Mouse (Mus musculus) T-helper 17 cell (primary cell): ENCODE measurements at regions not wholly inside any gene's neighbourhood (a gene's known extent, or its start where the extent isn't known, plus 50 kb on each side); places are given as distances from the start of the nearest gene placed in this dataset.

Experiments
- in situ Hi-C, 2 experiments: fragments of 300-600 bp; cut with MboI, MseI; formaldehyde crosslinking; loops; 1 replicate in 1 of 2; 2 replicates in 1 of 2; pipeline ENCODE4 v1.15.1; 2025; ENCODE audit warnings: high pct_unique_total_duplicates in 2 of 2

- in situ Hi-C loops, result no loop called here
These were observed 489.8 kb downstream of the Ccdc50 start for GRCm38 (mm10) chr16:27878499-27878898.

- in situ Hi-C loops, result no loop called here
These were observed 490.3 kb downstream of the Ccdc50 start for GRCm38 (mm10) chr16:27878950-27879349.

GRCm38 (mm10) chr16:27884363-27884762 lies 495.7 kb downstream of the Ccdc50 start:
- in situ Hi-C loops, result no loop called here

GRCm38 (mm10) chr16:27906036-27906435 lies 517.4 kb downstream of the Ccdc50 start:
- in situ Hi-C loops, result no loop called here

- in situ Hi-C loops, result no loop called here
These were observed 526.8 kb downstream of the Ccdc50 start for GRCm38 (mm10) chr16:27915422-27915821.

- in situ Hi-C loops, result no loop called here
These were observed 537.1 kb downstream of the Ccdc50 start for GRCm38 (mm10) chr16:27925528-27926360.

GRCm38 (mm10) chr16:27926361-27926651 lies 537.6 kb downstream of the Ccdc50 start:
- in situ Hi-C loops, result no loop called here

GRCm38 (mm10) chr16:27949291-27949690 lies 560.6 kb downstream of the Ccdc50 start:
- in situ Hi-C loops, result loop anchor here in 1 of 2 experiments (10.0 kb wide), 1 partner anchor 384 kb away; no protein-coding TSS in a partner anchor

GRCm38 (mm10) chr16:27949811-27950210 lies 561.1 kb downstream of the Ccdc50 start:
- in situ Hi-C loops, result loop anchor here in 1 of 2 experiments (10.0 kb wide), 1 partner anchor 385 kb away; no protein-coding TSS in a partner anchor

GRCm38 (mm10) chr16:27962811-27963210 lies 574.1 kb downstream of the Ccdc50 start:
- in situ Hi-C loops, result no loop called here

- in situ Hi-C loops, result no loop called here
These were observed 590.2 kb downstream of the Ccdc50 start for GRCm38 (mm10) chr16:27978730-27979440.

- in situ Hi-C loops, result no loop called here
These were observed 626.7 kb downstream of the Ccdc50 start for GRCm38 (mm10) chr16:28015276-28015897.

GRCm38 (mm10) chr16:28018311-28018710 lies 629.6 kb downstream of the Ccdc50 start:
- in situ Hi-C loops, result no loop called here

- in situ Hi-C loops, result no loop called here
These were observed 650.3 kb downstream of the Ccdc50 start for GRCm38 (mm10) chr16:28038954-28039353.

GRCm38 (mm10) chr16:28043046-28043445 lies 654.4 kb downstream of the Ccdc50 start:
- in situ Hi-C loops, result no loop called here

- in situ Hi-C loops, result no loop called here
These were observed 676.2 kb downstream of the Ccdc50 start for GRCm38 (mm10) chr16:28064785-28065301.

GRCm38 (mm10) chr16:28082891-28083649 lies 669.8 kb downstream of the Fgf12 start:
- in situ Hi-C loops, result no loop called here

GRCm38 (mm10) chr16:28089489-28090134 lies 663.3 kb downstream of the Fgf12 start:
- in situ Hi-C loops, result no loop called here

- in situ Hi-C loops, result no loop called here
These were observed 648.4 kb downstream of the Fgf12 start for GRCm38 (mm10) chr16:28104255-28105076.

GRCm38 (mm10) chr16:28105085-28105484 lies 647.8 kb downstream of the Fgf12 start:
- in situ Hi-C loops, result no loop called here
